Mouse (Mus musculus) limb, embryonic 15.5 days (tissue): ENCODE data around the gene Fam173b. TPM values are rescaled to one million over a fixed set of nuclear protein-coding genes. Genes with fewer than 3 reads are reported as not detected.

ENCODE experiments used
- ATAC-seq: fragments of 200-750 bp; cut with Nextera tagmentation; 2 replicates; pipeline ENCODE4 v1.8.0; 2017; ENCODE audit warnings: low read depth, moderate TSS enrichment; ENCODE audit not compliant: insufficient number of reproducible peaks, low FRiP score, low TSS enrichment
- H3K27ac ChIP-seq: fragments of 300-500 bp; sonication (generic); 2 replicates; pipeline ENCODE4 v1.5.1; 2015; ENCODE audit warnings: moderate library complexity, mild to moderate bottlenecking, inconsistent platforms
- H3K27me3 ChIP-seq: fragments of 300-500 bp; sonication (generic); 2 replicates; pipeline ENCODE4 v1.6.1; 2015; ENCODE audit warnings: inconsistent platforms
- H3K36me3 ChIP-seq: fragments of 300-500 bp; sonication (generic); 2 replicates; pipeline ENCODE4 v1.6.1; 2015; ENCODE audit warnings: inconsistent platforms
- H3K4me1 ChIP-seq: fragments of 300-500 bp; sonication (generic); 2 replicates; pipeline ENCODE4 v1.6.1; 2015; ENCODE audit warnings: inconsistent platforms
- H3K4me2 ChIP-seq: fragments of 300-500 bp; sonication (generic); 2 replicates; pipeline ENCODE4 v1.6.1; 2015; ENCODE audit warnings: mild to moderate bottlenecking, inconsistent platforms
- H3K4me3 ChIP-seq: fragments of 300-500 bp; sonication (generic); 2 replicates; pipeline ENCODE4 v1.5.1; 2015; ENCODE audit warnings: mild to moderate bottlenecking, inconsistent platforms
- H3K9ac ChIP-seq: fragments of 300-500 bp; sonication (generic); 2 replicates; pipeline ENCODE4 v1.6.1; 2015; ENCODE audit warnings: inconsistent platforms
- H3K9me3 ChIP-seq: fragments of 300-500 bp; sonication (generic); 2 replicates; pipeline ENCODE4 v1.6.1; 2016; ENCODE audit warnings: inconsistent platforms
- WGBS: fragments of 180-500 bp; shearing (Covaris S2); methylation state at CpG from one replicate; pipeline ENCODE4 v1.1.7; 2015; 5-methylcytosine and 5-hydroxymethylcytosine counted together
- polyA plus RNA-seq: library from polyadenylated mRNA; unstranded; fragments of >200 nt; fragmentation: Nextera tagmentation; extraction: Ambion mirVana; gene quantifications from 2 replicates; pipeline ENCODE4 v1.2.1, GENCODE M21; 2015

Gene Fam173b
- polyA plus RNA-seq, 1 experiment from 2014 or later, result 12.5 TPM

- H3K27ac ChIP-seq, result no peak overlapping the region
- 87% methylated on average over 5 of the region's 5 CpGs for WGBS
- H3K4me1 ChIP-seq, result no peaks in the 10 kb centered on the region
- ATAC-seq, result no peak
- H3K9me3 ChIP-seq, result no peaks in the 10 kb centered on the region
- no peak overlapping the region for H3K4me2 ChIP-seq
- no peak overlapping the region for H3K9ac ChIP-seq
- peaks cover 62% of the 10 kb centered on the region for H3K36me3 ChIP-seq
- no peak overlapping the region for H3K4me3 ChIP-seq
- H3K27me3 ChIP-seq, result no peaks in the 10 kb centered on the region
These were observed 11.5 kb upstream of the Fam173b start for GRCm38 (mm10) chr15:31590176-31590575.

GRCm38 (mm10) chr15:31592531-31592930 is 9.1 kb upstream of the Fam173b start:
- Histone ChIP-seq H3K9me3 (no peaks in the 10 kb centered on the region), H3K27me3 (no peaks in the 10 kb centered on the region), H3K4me3 (no peak overlapping the region), H3K4me1 (no peaks in the 10 kb centered on the region), H3K36me3 (peaks cover 85% of the 10 kb centered on the region), H3K27ac (no peak overlapping the region), H3K4me2 (no peak overlapping the region), H3K9ac (no peak overlapping the region)
- WGBS, result 85% methylated on average over 8 of the region's 8 CpGs
- ATAC-seq, result no peak

- H3K9me3 ChIP-seq, result no peaks in the 10 kb centered on the region
- H3K4me1 ChIP-seq, result 0 out of 2 replicates have a peak, but pooled peaks cover 4% of the 10 kb centered on the region
- H3K9ac ChIP-seq, result no peak overlapping the region
- H3K4me3 ChIP-seq, result no peak overlapping the region
- no peak for ATAC-seq
- no peak overlapping the region for H3K4me2 ChIP-seq
- peaks cover 81% of the 10 kb centered on the region for H3K36me3 ChIP-seq
- H3K27me3 ChIP-seq, result no peaks in the 10 kb centered on the region
- no peak overlapping the region for H3K27ac ChIP-seq
- WGBS, result 93% methylated on average over 14 of the region's 14 CpGs
These were observed 7.4 kb upstream of the Fam173b start for GRCm38 (mm10) chr15:31594260-31594659.

- no peak overlapping the region for H3K27ac ChIP-seq
- no peak overlapping the region for H3K4me2 ChIP-seq
- no peaks in the 10 kb centered on the region for H3K9me3 ChIP-seq
- H3K36me3 ChIP-seq, result peaks cover 67% of the 10 kb centered on the region
- WGBS, result 81% methylated on average over 7 of the region's 7 CpGs
- no peak overlapping the region for H3K4me3 ChIP-seq
- H3K27me3 ChIP-seq, result no peaks in the 10 kb centered on the region
- peaks cover 17% of the 10 kb centered on the region for H3K4me1 ChIP-seq
- no peak for ATAC-seq
- H3K9ac ChIP-seq, result no peak overlapping the region
These were observed 6.0 kb upstream of the Fam173b start for GRCm38 (mm10) chr15:31595651-31596050.

- Histone ChIP-seq H3K4me1 (peaks cover 22% of the 10 kb centered on the region), H3K27ac (no peak overlapping the region), H3K9ac (no peak overlapping the region), H3K4me3 (peak overlapping the region; percentile 74; the same call in 1 of the 2 replicates), H3K4me2 (peak overlapping the region; percentile 84), H3K27me3 (no peaks in the 10 kb centered on the region), H3K36me3 (peaks cover 26% of the 10 kb centered on the region), H3K9me3 (no peaks in the 10 kb centered on the region)
- no peak for ATAC-seq
- 62% methylated on average over 4 of the region's 4 CpGs for WGBS
These were observed 1.8 kb upstream of the Fam173b start for GRCm38 (mm10) chr15:31599834-31600233.

- Histone ChIP-seq H3K4me3 (peak overlapping the region; percentile 74), H3K27ac (peak overlapping the region; percentile 97), H3K9me3 (no peaks in the 10 kb centered on the region), H3K36me3 (peaks cover 12% of the 10 kb centered on the region; the same call in 1 of the 2 replicates), H3K27me3 (no peaks in the 10 kb centered on the region), H3K4me2 (peak overlapping the region; percentile 84), H3K9ac (peak overlapping the region; percentile 83), H3K4me1 (peaks cover 22% of the 10 kb centered on the region)
- ATAC-seq, result peak; percentile 67
- WGBS, result 0% methylated on average over 33 of the region's 33 CpGs
These were observed 390 bp upstream of the Fam173b start for GRCm38 (mm10) chr15:31601279-31601645.

- Histone ChIP-seq H3K27me3 (no peaks in the 10 kb centered on the region), H3K4me1 (peaks cover 22% of the 10 kb centered on the region), H3K9ac (peak overlapping the region; percentile 82), H3K4me3 (peak overlapping the region; percentile 74), H3K27ac (peak overlapping the region; percentile 97), H3K36me3 (peaks cover under 1% of the 10 kb centered on the region; the same call in 1 of the 2 replicates), H3K4me2 (peak overlapping the region; percentile 52), H3K9me3 (no peaks in the 10 kb centered on the region)
- under 1% methylated on average over 15 of the region's 15 CpGs for WGBS
- 0 out of 2 replicates have a peak, but pooled peaks have one; percentile 56 for ATAC-seq
These were observed 774 bp downstream of the Fam173b start for GRCm38 (mm10) chr15:31602426-31602825.

- Histone ChIP-seq H3K36me3 (no peaks in the 10 kb centered on the region), H3K27me3 (no peaks in the 10 kb centered on the region), H3K4me2 (peak overlapping the region; percentile 52), H3K27ac (no peak overlapping the region), H3K9ac (0 out of 2 replicates have a peak overlapping the region, but pooled peaks have one; percentile 23), H3K9me3 (no peaks in the 10 kb centered on the region), H3K4me1 (peaks cover 22% of the 10 kb centered on the region), H3K4me3 (peak overlapping the region; percentile 74)
- no peak for ATAC-seq
- 83% methylated on average over 13 of the region's 13 CpGs for WGBS
These were observed 1.5 kb downstream of the Fam173b start for GRCm38 (mm10) chr15:31603113-31603512.

GRCm38 (mm10) chr15:31606821-31607220 is 5.2 kb downstream of the Fam173b start:
- peaks cover 12% of the 10 kb centered on the region; the same call in 1 of the 2 replicates for H3K4me1 ChIP-seq
- H3K9me3 ChIP-seq, result no peaks in the 10 kb centered on the region
- no peak overlapping the region for H3K4me2 ChIP-seq
- no peaks in the 10 kb centered on the region for H3K36me3 ChIP-seq
- H3K27me3 ChIP-seq, result no peaks in the 10 kb centered on the region
- no peak overlapping the region for H3K9ac ChIP-seq
- 62% methylated on average over 6 of the region's 6 CpGs for WGBS
- H3K4me3 ChIP-seq, result no peak overlapping the region
- ATAC-seq, result no peak
- no peak overlapping the region for H3K27ac ChIP-seq

- Histone ChIP-seq H3K27ac (no peak overlapping the region), H3K27me3 (no peaks in the 10 kb centered on the region), H3K36me3 (no peaks in the 10 kb centered on the region), H3K9ac (no peak overlapping the region), H3K4me2 (no peak overlapping the region), H3K4me1 (peaks cover 7% of the 10 kb centered on the region; the same call in 1 of the 2 replicates), H3K4me3 (no peak overlapping the region), H3K9me3 (no peaks in the 10 kb centered on the region)
- WGBS, result 56% methylated on average over 3 of the region's 3 CpGs
- ATAC-seq, result no peak
These were observed 9.4 kb downstream of the Fam173b start for GRCm38 (mm10) chr15:31611027-31611426.

- 67% methylated on average over 4 of the region's 4 CpGs for WGBS
- H3K27ac ChIP-seq, result no peak overlapping the region
- no peaks in the 10 kb centered on the region for H3K9me3 ChIP-seq
- no peak overlapping the region for H3K4me3 ChIP-seq
- 0 out of 2 replicates have a peak, but pooled peaks cover 4% of the 10 kb centered on the region for H3K36me3 ChIP-seq
- H3K4me2 ChIP-seq, result no peak overlapping the region
- no peaks in the 10 kb centered on the region for H3K27me3 ChIP-seq
- peaks cover 7% of the 10 kb centered on the region; the same call in 1 of the 2 replicates for H3K4me1 ChIP-seq
- ATAC-seq, result no peak
- no peak overlapping the region for H3K9ac ChIP-seq
These were observed 10.3 kb downstream of the Fam173b start for GRCm38 (mm10) chr15:31611976-31612375.

GRCm38 (mm10) chr15:31613826-31614453 is 12.3 kb downstream of the Fam173b start:
- H3K4me2 ChIP-seq, result no peak overlapping the region
- WGBS, result 82% methylated on average over 6 of the region's 6 CpGs
- peaks cover 7% of the 10 kb centered on the region; the same call in 1 of the 2 replicates for H3K4me1 ChIP-seq
- no peak overlapping the region for H3K27ac ChIP-seq
- H3K9me3 ChIP-seq, result no peaks in the 10 kb centered on the region
- no peak for ATAC-seq
- H3K9ac ChIP-seq, result no peak overlapping the region
- no peaks in the 10 kb centered on the region for H3K27me3 ChIP-seq
- peaks cover 20% of the 10 kb centered on the region for H3K36me3 ChIP-seq
- H3K4me3 ChIP-seq, result no peak overlapping the region
